Mouse (Mus musculus): ENCODE results near the gene Sept1. TPM values are rescaled to one million over a fixed set of nuclear protein-coding genes. Genes with fewer than 3 reads are reported as not detected.

Sept1 gene
- polyA plus RNA-seq, 1 experiment from 2014 or later, result 23.2 TPM

DNA sequence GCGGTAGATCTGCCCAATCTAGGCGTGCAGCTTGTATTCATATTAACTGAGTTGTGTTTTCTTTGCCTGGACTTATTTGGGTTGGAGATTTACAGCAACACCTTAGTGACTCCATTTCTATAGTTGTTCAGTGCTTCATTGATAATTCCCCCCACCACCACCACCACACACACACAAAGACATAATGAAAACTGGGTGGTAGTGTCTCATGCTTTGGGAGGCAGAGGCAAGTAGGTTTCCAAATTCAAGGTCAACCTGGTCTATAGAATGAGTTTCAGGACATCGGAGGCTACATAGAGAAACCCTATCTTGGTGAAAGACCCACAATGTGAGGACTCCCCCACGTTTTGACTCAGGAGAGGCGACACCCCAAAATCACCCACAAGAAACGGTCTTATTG lies 8.3 kb downstream of the Sept1 start:
- no peak for ATAC-seq (ENCODE audit: low read depth)
- H3K4me3 ChIP-seq (ENCODE audit: low read length), result no peak overlapping the region
- H3K4me2 ChIP-seq (ENCODE audit: low read depth, low read length), result no peak overlapping the region
- no peaks in the 10 kb centered on the region; the same call in 1 of the 2 replicates for H3K4me1 ChIP-seq (replicated peaks; ENCODE audit: control insufficient read depth, insufficient read depth, low read length)
- H3K9ac ChIP-seq (ENCODE audit: low read length), result no peak overlapping the region
- no peak overlapping the region for H3K27ac ChIP-seq (ENCODE audit: low read length)
- H3K36me3 ChIP-seq (ENCODE audit: control insufficient read depth, insufficient read depth, low read length), result peaks cover under 1% of the 10 kb centered on the region; the same call in 1 of the 2 replicates
- 0 out of 2 replicates have a peak, but pooled peaks cover 3% of the 10 kb centered on the region for H3K9me3 ChIP-seq (ENCODE audit: control insufficient read depth, low read length)
- 86% methylated on average over 6 of the region's 6 CpGs for WGBS
- H3K27me3 ChIP-seq (ENCODE audit: control insufficient read depth, insufficient read depth, low read depth, low read length), result no peaks in the 10 kb centered on the region

DNA sequence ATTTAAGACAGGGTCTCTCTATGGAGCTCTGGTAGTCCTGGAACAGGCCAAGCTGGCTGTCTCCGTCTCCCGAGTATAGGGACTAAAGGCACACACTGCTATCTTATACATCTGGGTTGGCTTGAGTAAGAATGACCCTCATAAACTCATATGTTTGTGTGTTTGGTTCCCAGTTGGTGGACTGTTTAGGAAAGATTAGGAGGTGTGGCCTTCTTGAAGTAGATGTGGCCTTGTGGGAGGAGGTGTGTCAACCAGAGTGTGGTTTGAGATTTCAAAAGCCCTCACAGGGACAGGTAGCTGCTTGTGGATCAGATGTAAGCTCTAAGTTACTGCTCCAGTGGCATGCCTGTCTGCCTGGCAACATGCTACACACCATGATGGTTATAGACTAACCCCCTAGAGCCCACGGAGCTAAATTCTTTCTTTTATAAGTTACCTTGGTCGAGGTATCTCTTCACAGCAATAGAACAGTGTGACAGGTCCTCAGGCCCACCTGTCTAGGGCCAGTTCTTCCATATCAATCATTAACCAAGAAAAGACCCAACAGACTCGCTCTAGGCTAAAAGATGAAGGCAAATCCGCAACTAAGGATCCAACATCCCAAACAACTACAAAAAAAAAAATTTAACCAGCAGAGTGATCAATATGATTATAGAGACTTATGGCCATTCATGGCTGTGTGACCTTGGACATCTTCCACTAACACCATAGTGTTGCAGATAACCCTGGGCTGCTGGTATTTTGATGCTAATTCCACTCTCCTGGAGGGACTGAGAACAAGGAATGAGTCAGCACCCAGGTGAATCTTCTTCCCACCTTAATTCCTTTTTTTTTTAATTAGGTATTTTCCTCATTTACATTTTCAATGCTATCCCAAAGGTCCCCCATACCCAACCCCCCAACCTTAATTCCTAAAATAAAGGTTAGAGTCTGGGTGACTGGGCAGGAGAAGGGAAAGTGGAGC lies 9.1 kb downstream of the Sept1 start:
- H3K4me1 ChIP-seq (replicated peaks; ENCODE audit: control insufficient read depth, insufficient read depth, low read length), result no peaks in the 10 kb centered on the region
- 73% methylated on average over 6 of the region's 6 CpGs for WGBS
- H3K9me3 ChIP-seq (ENCODE audit: control insufficient read depth, low read length), result 0 out of 2 replicates have a peak, but pooled peaks cover 3% of the 10 kb centered on the region
- no peak overlapping the region for H3K4me2 ChIP-seq (ENCODE audit: low read depth, low read length)
- no peak overlapping the region for H3K4me3 ChIP-seq (ENCODE audit: low read length)
- H3K27ac ChIP-seq (ENCODE audit: low read length), result no peak overlapping the region
- no peak for ATAC-seq (ENCODE audit: low read depth)
- H3K9ac ChIP-seq (ENCODE audit: low read length), result no peak overlapping the region
- H3K27me3 ChIP-seq (ENCODE audit: control insufficient read depth, insufficient read depth, low read depth, low read length), result no peaks in the 10 kb centered on the region
- H3K36me3 ChIP-seq (ENCODE audit: control insufficient read depth, insufficient read depth, low read length), result no peaks in the 10 kb centered on the region

DNA sequence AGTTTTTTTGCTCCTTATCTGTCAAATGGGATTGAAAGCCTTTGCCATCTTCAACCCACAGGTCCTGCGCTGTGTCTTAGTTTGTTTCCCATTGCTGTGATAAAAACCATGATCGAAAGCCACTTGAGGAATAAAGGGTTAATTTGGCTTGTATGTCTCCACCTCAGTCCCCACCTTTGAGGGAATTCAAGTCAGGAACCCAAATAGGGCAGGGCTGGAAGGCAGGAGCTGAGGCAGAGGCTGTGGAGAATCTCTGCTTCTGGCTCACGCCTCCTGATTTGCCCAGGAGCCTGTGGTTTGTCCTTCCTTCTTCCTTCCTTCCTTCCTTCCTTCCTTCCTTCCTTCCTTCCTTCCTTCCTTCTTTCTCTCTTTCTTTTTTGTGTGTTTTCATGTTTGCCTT lies 9.8 kb downstream of the Sept1 start:
- Histone ChIP-seq H3K9ac (ENCODE audit: low read length) (no peak overlapping the region), H3K4me2 (ENCODE audit: low read depth, low read length) (no peak overlapping the region), H3K27ac (ENCODE audit: low read length) (no peak overlapping the region), H3K27me3 (ENCODE audit: control insufficient read depth, insufficient read depth, low read depth, low read length) (no peaks in the 10 kb centered on the region), H3K36me3 (ENCODE audit: control insufficient read depth, insufficient read depth, low read length) (no peaks in the 10 kb centered on the region), H3K4me3 (ENCODE audit: low read length) (no peak overlapping the region), H3K4me1 (replicated peaks; ENCODE audit: control insufficient read depth, insufficient read depth, low read length) (no peaks in the 10 kb centered on the region), H3K9me3 (ENCODE audit: control insufficient read depth, low read length) (0 out of 2 replicates have a peak, but pooled peaks cover 3% of the 10 kb centered on the region)
- no peak for ATAC-seq (ENCODE audit: low read depth)
- 94% methylated on average over 3 of the region's 3 CpGs for WGBS

DNA sequence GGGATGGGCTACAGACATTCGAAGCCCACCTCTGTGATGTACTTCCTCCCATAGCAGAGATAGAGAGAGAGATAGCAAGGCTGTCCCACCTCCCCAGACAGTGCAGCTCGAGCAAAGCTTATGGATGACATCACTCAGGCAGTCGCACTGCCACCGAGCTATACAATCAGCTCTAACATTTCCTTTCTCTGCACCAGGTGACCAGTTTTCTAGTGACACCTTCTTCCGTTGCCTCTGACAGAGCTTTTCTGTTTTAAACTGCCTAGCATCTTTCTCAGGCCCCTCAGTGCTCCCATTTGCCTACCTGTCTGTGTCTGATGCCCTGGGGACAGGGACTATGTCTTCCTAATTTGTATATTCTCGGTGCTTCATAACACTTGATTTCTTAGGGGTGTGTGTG lies 12.5 kb downstream of the Sept1 start:
- Histone ChIP-seq H3K9me3 (ENCODE audit: control insufficient read depth, low read length) (0 out of 2 replicates have a peak, but pooled peaks cover 3% of the 10 kb centered on the region), H3K4me3 (ENCODE audit: low read length) (no peak overlapping the region), H3K27ac (ENCODE audit: low read length) (no peak overlapping the region), H3K4me2 (ENCODE audit: low read depth, low read length) (no peak overlapping the region), H3K9ac (ENCODE audit: low read length) (no peak overlapping the region), H3K36me3 (ENCODE audit: control insufficient read depth, insufficient read depth, low read length) (no peaks in the 10 kb centered on the region), H3K4me1 (replicated peaks; ENCODE audit: control insufficient read depth, insufficient read depth, low read length) (peaks cover under 1% of the 10 kb centered on the region; the same call in 1 of the 2 replicates), H3K27me3 (ENCODE audit: control insufficient read depth, insufficient read depth, low read depth, low read length) (no peaks in the 10 kb centered on the region)
- ATAC-seq (ENCODE audit: low read depth), result no peak
- 62% methylated on average over 6 of the region's 6 CpGs for WGBS

DNA sequence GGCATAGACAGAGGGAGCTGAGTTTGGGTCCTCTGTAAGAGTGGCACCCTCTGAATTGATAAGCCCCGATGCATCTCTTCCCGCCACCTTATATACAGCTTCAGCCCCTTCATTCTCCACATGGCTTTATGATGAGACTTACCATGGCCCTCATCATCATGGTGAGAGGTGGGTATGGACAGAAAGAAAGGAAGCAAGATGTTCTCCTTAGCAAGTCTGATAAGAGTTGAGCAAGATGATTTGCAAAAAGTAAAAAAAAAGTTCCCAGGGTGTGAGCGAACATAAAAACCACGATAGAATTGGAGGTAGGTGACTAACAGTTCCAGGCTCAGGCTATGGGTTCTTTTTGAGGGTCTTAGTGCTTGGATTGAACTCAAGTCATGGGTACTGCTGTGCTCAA lies 14.3 kb downstream of the Sept1 start:
- Histone ChIP-seq H3K27me3 (ENCODE audit: control insufficient read depth, insufficient read depth, low read depth, low read length) (no peaks in the 10 kb centered on the region), H3K9ac (ENCODE audit: low read length) (no peak overlapping the region), H3K4me2 (ENCODE audit: low read depth, low read length) (no peak overlapping the region), H3K36me3 (ENCODE audit: control insufficient read depth, insufficient read depth, low read length) (no peaks in the 10 kb centered on the region), H3K4me3 (ENCODE audit: low read length) (no peak overlapping the region), H3K9me3 (ENCODE audit: control insufficient read depth, low read length) (0 out of 2 replicates have a peak, but pooled peaks cover 3% of the 10 kb centered on the region), H3K4me1 (replicated peaks; ENCODE audit: control insufficient read depth, insufficient read depth, low read length) (peaks cover 3% of the 10 kb centered on the region; the same call in 1 of the 2 replicates), H3K27ac (ENCODE audit: low read length) (no peak overlapping the region)
- ATAC-seq (ENCODE audit: low read depth), result no peak
- 86% methylated on average over 4 of the region's 4 CpGs for WGBS

DNA sequence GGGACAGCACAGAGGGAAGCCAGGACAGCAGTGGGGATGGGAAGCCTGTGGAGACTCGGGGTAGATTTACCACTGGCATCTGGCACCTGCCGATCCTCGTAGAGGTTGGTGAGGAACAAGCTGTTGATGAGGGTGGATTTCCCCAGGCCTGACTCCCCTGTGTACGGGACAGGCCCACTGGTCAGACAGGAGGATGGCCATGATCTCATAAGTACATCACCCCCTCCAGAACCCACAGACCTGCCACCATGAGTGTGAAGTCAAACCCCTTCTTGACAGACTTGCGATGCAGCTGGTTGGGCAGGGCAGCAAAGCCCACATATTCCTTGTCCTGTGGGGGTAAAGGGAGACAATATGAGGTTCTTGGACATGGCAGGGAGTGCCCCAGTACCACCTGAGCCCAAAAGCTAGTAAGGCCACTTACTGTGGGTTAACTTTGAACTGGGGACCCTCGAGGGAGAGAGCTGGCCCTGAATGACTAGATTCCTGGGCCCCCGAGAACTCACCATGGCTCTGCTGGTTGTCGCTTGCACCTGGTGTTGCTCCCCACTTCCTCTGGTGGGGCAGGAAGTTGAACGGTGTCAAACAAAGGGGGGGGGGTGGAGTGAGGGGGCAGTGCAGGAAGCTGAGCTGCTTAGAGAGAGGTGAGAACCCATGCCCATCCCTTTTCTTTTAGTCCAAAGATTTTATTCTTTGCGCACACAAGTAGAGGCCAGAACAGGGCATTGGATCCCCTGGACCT lies 14.9 kb downstream of the Sept1 start:
- WGBS, result 56% methylated on average over 10 of the region's 10 CpGs
- Histone ChIP-seq H3K9ac (ENCODE audit: low read length) (no peak overlapping the region), H3K9me3 (ENCODE audit: control insufficient read depth, low read length) (0 out of 2 replicates have a peak, but pooled peaks cover 3% of the 10 kb centered on the region), H3K27ac (ENCODE audit: low read length) (no peak overlapping the region), H3K4me1 (replicated peaks; ENCODE audit: control insufficient read depth, insufficient read depth, low read length) (peaks cover 3% of the 10 kb centered on the region; the same call in 1 of the 2 replicates), H3K36me3 (ENCODE audit: control insufficient read depth, insufficient read depth, low read length) (no peaks in the 10 kb centered on the region), H3K27me3 (ENCODE audit: control insufficient read depth, insufficient read depth, low read depth, low read length) (no peaks in the 10 kb centered on the region), H3K4me2 (ENCODE audit: low read depth, low read length) (no peak overlapping the region), H3K4me3 (ENCODE audit: low read length) (no peak overlapping the region)
- no peak for ATAC-seq (ENCODE audit: low read depth)

DNA sequence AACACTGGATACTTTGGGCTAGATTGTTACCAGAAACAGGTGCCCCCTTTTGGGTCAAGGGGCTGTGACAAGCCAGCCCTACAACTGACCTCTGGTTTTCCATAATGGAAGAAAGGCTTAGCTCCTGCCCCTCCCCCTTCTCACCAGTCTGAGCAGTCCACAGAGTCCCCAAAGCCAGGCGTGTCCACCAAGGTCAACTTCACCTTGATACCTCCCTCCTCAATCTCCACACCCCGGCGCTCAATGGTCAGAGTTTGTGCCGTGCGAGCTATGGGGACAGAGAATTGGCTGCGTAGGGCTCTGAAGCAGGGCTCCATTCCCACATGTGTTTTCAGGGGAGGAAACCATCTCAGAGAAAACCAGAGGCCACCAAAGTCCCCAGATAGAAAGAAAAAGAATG lies 15.5 kb downstream of the Sept1 start:
- H3K27ac ChIP-seq (ENCODE audit: low read length), result no peak overlapping the region
- H3K4me1 ChIP-seq (replicated peaks; ENCODE audit: control insufficient read depth, insufficient read depth, low read length), result peaks cover 3% of the 10 kb centered on the region; the same call in 1 of the 2 replicates
- H3K36me3 ChIP-seq (ENCODE audit: control insufficient read depth, insufficient read depth, low read length), result no peaks in the 10 kb centered on the region
- no peak overlapping the region for H3K9ac ChIP-seq (ENCODE audit: low read length)
- H3K4me2 ChIP-seq (ENCODE audit: low read depth, low read length), result no peak overlapping the region
- no peaks in the 10 kb centered on the region for H3K27me3 ChIP-seq (ENCODE audit: control insufficient read depth, insufficient read depth, low read depth, low read length)
- H3K4me3 ChIP-seq (ENCODE audit: low read length), result no peak overlapping the region
- WGBS, result 82% methylated on average over 6 of the region's 6 CpGs
- no peak for ATAC-seq (ENCODE audit: low read depth)
- H3K9me3 ChIP-seq (ENCODE audit: control insufficient read depth, low read length), result 0 out of 2 replicates have a peak, but pooled peaks cover 3% of the 10 kb centered on the region

DNA sequence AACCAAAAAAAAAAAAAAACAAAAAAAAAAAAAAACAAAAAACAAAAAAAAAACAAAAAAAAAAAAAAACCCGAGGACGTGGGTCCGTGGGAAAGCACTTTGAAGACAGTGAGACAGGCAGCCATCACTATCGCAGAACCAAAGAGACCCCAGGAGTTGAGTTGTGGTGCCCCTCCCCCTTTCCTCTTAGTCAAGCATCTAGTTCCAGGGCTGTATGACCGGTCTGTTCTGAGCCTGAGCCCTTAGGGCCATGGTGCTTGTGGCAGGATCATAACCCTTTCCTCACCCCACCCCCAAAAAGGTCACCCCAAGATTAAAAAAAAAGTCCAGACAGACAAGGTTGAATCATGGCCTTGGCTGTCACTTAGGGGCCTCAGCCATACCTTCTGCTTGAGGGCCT lies 16.6 kb downstream of the Sept1 start:
- H3K27ac ChIP-seq (ENCODE audit: low read length), result no peak overlapping the region
- no peaks in the 10 kb centered on the region for H3K36me3 ChIP-seq (ENCODE audit: control insufficient read depth, insufficient read depth, low read length)
- no peaks in the 10 kb centered on the region for H3K27me3 ChIP-seq (ENCODE audit: control insufficient read depth, insufficient read depth, low read depth, low read length)
- H3K4me2 ChIP-seq (ENCODE audit: low read depth, low read length), result no peak overlapping the region
- no peaks in the 10 kb centered on the region for H3K9me3 ChIP-seq (ENCODE audit: control insufficient read depth, low read length)
- ATAC-seq (ENCODE audit: low read depth), result no peak
- H3K9ac ChIP-seq (ENCODE audit: low read length), result no peak overlapping the region
- WGBS, result 81% methylated on average over 5 of the region's 5 CpGs
- peaks cover 3% of the 10 kb centered on the region; the same call in 1 of the 2 replicates for H3K4me1 ChIP-seq (replicated peaks; ENCODE audit: control insufficient read depth, insufficient read depth, low read length)
- no peak overlapping the region for H3K4me3 ChIP-seq (ENCODE audit: low read length)
